Mouse (Mus musculus): ENCODE measurements around the gene Ago1.

DNA sequence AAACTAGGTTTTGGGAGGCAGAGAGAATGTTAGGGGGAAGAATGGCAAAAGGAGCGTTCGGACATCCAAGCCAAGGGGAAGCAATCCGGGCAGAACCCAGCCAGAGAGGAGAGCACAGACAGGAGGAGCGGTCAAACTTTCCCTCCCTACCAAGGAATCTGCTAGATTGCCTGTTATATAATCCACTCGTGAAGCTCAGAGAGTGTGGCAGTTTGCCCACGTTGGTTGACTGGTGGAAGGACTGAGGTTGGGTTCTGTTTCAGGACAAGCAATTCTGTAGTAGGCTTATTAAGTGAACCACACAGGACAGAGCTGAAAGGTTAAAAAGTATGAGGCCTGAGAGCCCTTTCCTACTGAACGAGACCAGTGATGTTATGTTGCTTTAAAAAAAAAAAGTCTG, 21.3 kb downstream of the Ago1 start:
- no peak for TF ChIP-seq POLR2A (IDR thresholded peaks at IDR 0.05; ENCODE audit: borderline replicate concordance, insufficient read depth, low read length)
- TF ChIP-seq CTCF (IDR thresholded peaks at IDR 0.05; ENCODE audit: borderline replicate concordance, insufficient read depth, low read depth, low read length): no peak
